Mouse (Mus musculus): Measurements from ENCODE around the gene Olfr60.
A peak's percentile ranks its signal among the peaks of the same experiment; 100 is the strongest.

The Olfr60 gene

DNA sequence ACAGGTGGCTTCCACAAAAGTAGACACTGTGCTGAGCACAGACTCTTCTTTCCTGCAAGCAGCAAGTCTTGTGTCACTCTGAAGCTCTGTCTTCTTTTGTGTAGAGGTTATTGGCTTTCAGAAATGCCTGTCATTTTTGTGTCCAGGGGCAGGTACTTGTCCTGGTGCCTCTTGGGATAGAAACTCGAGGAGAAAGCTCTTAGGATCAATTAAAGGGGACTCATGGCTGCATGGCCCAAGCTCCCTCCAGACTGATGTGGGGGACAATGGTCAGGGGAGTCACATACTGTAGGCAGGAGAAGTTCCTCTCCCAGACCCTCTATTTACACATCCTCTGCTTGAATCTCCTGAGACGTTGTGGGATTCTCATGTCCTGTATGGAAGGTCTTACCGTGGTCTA, at the start of gene Olfr60:
Olfr60 (minus strand) TSS at position 101 of the 400 bp plus-strand sequence.
- no peak for DNase-seq

DNA sequence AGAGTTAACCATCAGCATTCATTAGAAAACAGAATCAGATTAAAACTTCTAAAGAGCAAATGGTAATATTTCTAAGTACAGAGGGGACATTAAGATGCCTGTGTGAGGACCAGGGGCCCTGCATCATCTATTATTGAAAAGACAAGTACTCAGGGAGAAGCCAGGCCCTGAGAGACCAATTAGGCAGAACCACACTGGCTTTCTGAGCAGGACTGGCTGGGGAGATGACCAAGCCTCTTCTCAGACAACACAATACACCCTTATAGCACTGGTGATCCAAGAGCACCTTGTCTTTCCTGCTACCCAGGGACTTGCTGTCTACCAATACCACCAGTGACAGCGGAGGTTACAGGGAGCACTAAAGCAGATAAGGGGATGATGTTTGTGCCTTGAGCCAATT, 41.3 kb upstream of the Olfr60 start, which contains the start of gene Olfr531:
Olfr531 (minus strand) TSS at position 101 of the 400 bp plus-strand sequence.
- DNase-seq, result no peak

DNA sequence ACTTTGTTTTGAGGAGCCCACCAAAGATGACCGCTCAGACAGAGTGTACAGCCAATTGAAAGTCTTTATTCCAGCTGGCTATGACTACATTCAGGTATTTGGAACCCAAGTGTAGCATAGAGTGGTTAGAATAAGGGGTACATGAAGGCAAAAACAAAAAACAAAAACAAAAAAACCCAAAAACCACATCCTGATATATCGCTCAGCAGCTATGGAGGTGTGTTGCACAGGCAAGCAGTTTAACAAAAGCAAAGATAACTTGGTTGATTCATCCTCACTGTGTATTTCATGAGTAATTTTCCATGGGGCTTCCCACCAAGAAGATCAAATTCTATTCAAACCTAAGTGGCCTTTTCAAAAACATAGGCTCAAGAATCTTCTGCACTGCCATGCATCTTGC, 15.4 kb upstream of the Olfr60 start:
- DNase-seq, result no peak

DNA sequence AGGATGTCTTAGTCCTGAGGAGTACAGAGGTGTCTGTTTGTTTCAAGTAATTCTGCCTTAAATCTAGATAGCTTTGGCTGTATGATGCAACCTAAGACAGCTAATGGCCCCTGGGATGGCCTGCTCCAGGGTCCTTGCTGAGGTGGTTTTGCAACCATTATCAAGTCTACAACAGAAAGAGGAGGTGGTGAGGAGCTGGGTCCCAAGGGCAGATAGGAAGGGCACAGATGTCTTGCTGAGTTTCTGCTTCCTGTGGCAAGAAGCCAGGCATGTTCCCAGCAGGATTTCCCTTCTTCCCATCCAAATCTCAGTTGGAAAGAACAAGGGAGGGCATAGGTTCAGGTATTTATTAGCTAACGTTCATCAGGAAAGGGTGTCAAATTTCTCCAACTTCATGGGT, 14.8 kb upstream of the Olfr60 start, which contains the start of gene Olfr530:
Olfr530 (minus strand) TSS at position 101 of the 400 bp plus-strand sequence.
- peak in 1 of 2 experiments; percentile 1 for DNase-seq

DNA sequence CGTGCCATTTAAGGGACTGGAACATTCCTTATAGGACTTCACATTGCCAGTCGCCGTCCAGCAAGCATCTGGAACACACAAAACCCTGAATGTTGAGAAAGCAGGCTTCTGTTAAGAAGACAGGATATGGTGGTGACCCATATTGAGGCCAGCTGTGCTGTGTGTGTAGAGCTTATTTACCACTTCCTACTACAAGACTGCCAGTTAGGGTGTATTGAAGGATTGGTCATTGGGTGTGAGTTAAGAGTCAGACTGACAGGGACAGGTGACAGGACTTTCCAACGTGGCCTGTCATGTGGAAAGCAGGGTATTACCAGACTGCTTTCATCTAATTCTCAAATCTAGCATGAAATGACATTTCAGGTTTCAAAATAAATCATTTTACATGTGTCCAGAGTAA, 12.8 kb upstream of the Olfr60 start:
- no peak for DNase-seq

DNA sequence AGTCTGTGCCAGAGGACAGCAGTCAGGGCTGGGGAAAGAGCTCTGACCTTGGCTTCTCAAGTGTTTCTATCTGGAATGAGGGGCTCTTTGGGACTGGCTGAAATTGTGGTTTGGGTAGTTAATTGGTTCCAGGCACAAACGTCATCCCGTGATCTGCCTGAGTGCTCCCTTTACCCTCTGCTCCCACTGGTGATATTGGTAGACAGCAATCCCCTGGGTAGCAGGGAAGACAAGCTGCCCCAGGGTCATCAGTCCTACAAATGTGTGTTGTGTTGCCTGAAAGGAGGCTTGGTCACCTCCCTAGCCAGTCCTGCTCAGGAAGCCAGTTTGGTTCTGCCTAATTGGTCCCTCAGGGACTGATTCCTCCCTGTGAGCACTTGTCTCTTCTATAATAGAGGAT, 27.8 kb downstream of the Olfr60 start, which contains the start of gene Olfr527:
Olfr527 (plus strand) TSS at position 301 of the 400 bp plus-strand sequence.
- no peak for DNase-seq

DNA sequence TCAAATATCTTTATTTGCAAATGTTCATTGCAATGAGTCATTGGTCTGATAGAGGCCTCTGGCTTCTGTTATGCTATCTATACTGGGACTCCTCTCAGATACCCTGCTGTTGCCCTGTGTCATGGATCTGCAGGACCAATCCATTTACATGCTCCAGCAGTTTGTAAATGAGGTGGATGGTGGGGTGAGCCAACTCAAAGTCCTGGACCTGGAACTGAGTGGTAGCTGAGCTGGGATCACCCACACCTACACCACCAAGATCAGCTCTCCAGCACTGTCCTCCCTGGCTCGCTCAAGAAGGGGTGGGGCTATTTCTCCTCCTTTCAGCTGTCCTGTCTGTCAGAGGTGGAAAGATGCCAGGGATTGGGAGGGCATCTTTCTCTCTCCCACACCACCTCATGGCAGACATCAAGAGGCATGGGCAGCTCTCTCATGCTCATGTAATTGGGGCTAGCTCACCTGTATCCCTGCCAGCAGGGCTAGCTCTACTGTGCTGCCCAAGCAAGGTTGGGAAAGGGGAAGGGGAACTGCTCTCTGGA, 31.6 kb downstream of the Olfr60 start:
- peak; percentile 51 to 58 for DNase-seq

DNA sequence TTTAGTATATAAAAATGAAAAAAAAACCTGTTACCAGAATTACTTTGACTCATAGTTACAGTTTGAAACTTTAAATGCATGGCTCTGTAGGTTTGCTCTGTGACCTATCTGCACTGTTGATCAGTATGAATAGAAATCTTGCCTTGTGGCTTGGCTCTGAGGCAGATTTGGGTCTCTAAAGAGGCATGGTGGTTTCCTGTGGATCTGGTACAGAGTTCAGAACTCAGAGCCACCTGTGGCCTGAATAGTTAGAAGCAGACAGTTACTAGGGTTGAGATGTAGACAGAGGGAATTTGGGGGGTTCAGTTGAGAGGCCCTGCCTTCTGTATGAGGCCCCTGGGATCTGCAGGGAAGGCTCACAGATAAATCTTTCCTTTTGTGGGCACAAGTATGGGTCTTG, 40.3 kb downstream of the Olfr60 start:
- no peak for DNase-seq

DNA sequence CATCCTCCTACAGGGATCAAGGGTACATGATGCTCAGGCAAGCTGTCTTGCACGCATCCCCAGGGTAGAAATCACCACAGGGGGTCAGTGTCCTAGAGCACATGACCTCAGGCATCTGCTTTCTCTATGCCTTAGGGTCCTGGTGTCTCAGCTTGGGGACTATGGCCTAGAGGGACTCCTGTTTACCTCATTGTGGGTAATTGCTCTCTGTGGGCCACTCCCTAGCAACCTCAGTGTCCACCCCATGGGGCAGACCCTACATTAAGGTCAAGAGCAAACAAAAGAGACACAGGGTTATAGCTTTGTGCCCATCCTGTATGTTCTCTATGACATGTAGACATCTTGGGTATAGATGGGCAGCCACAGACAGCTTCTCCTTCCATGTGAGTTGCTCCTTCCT, 40.9 kb downstream of the Olfr60 start, which contains the start of gene Olfr525:
Olfr525 (plus strand) TSS at position 301 of the 400 bp plus-strand sequence.
- peak in 1 of 2 experiments; percentile 5 for DNase-seq

DNA sequence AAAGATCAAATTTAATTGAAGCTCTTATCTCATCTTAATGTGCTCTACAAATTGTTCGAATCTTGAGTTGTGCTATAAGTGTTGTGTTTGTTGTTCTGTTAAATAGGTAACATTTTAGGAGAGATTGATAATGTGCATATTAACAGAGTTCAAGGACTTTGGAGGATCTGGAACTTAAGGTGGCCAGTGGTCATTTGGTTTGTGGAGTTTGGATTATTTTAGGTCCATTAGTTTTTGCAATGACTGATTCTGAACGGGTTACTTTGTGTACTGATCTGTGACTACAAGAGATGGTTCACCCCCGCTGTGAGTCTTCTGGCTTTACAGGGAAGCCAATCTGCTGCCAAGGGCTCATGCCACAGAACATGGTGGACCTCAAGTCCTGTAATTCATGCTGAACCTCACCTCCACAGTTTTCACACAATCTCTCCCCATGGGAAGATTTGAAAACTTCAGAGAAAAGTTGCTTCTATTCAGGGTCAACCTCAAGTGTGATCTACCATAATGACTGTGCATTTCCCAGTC, 41.5 kb downstream of the Olfr60 start:
- DNase-seq, result peak; percentile 10 to 12

DNA sequence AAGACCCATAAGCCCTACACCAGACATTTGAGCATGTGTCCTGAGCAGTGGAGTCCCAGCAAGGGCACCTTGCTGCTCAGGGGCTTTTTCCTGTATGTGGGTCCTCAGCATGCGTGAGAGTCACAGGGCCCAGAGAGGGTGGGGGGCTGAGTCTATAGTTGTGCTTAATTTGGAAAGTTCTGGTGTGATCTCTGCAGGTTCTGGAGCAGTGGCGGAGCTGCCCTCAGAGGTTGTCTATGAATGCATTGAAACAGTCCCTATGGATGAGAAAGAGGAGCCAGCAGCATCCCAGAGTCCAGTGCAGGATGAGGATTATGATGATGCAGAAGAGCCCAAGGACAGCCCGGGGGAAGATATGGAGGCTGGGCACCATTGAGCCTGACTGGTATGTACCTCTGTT, 62.1 kb downstream of the Olfr60 start:
- no peak for DNase-seq

DNA sequence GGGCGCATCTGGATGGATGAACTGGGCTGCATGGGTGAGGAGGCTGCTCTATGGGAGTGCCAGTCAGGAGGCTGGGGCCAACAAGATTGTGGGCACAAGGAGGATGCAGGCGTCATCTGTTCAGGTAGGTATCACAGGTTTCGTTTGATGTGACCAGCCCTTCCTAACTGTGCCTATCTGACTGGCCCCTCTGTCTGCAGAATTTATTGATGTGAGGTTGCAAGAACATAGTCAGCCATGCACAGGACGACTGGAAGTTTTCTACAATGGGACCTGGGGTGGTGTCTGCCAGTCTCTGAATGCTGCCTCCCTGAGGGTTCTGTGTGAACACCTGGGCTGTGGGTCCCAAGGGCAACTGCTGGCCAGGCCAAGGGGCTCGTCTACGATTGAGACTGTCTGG, 64.6 kb downstream of the Olfr60 start:
- DNase-seq, result no peak

DNA sequence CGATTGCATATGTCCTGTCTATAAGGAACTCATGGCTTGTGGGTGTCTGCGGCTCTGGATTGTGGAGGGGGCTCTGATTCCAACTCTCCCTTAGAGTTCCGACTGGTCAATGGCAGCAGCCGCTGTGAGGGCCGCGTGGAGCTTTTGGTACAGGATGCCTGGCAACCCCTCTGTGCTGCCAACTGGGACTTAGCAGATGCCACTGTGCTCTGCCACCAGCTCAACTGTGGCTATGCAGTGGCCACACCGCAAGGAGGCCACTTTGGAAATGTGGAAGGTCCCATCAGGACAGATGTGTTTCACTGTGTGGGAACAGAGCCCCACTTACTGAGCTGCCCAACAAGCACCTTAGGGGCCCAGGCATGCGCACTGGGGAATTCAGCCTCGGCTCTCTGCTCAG, 65.7 kb downstream of the Olfr60 start:
- no peak for DNase-seq

All from cerebellum, postnatal 10 days (tissue).